Mouse (Mus musculus) lung, embryonic 15.5 days (tissue): ENCODE measurements around the gene Cnnm4. TPM values are rescaled to one million over a fixed set of nuclear protein-coding genes. Genes with fewer than 3 reads are reported as not detected.
A peak's percentile ranks its signal among the peaks of the same experiment; 100 is the strongest.

Experiments used
- ATAC-seq: fragments of 200-750 bp; cut with Nextera tagmentation; 2 replicates; pipeline ENCODE4 v1.8.0; 2017; ENCODE audit warnings: moderate number of reproducible peaks, borderline replicate concordance; ENCODE audit not compliant: low FRiP score, low TSS enrichment; ENCODE audit errors: extremely low read depth
- H3K27ac ChIP-seq: fragments of 300-500 bp; sonication (generic); 2 replicates; pipeline ENCODE4 v1.5.1; 2015; ENCODE audit warnings: moderate library complexity, mild to moderate bottlenecking, inconsistent platforms
- H3K27me3 ChIP-seq: fragments of 300-500 bp; sonication (generic); 2 replicates; pipeline ENCODE4 v1.6.1; 2015; ENCODE audit warnings: inconsistent platforms
- H3K36me3 ChIP-seq: fragments of 300-500 bp; sonication (generic); 2 replicates; pipeline ENCODE4 v1.6.1; 2015; ENCODE audit warnings: inconsistent platforms
- H3K4me1 ChIP-seq: fragments of 300-500 bp; sonication (generic); 2 replicates; pipeline ENCODE4 v1.6.1; 2015; ENCODE audit warnings: inconsistent platforms
- H3K4me2 ChIP-seq: fragments of 300-500 bp; sonication (generic); 2 replicates; pipeline ENCODE4 v1.6.1; 2015; ENCODE audit warnings: inconsistent platforms, mild to moderate bottlenecking, moderate library complexity
- H3K4me3 ChIP-seq: fragments of 300-500 bp; sonication (generic); 2 replicates; pipeline ENCODE4 v1.5.1; 2015; ENCODE audit warnings: mild to moderate bottlenecking, inconsistent platforms
- H3K9ac ChIP-seq: fragments of 300-500 bp; sonication (generic); 2 replicates; pipeline ENCODE4 v1.6.1; 2015; ENCODE audit warnings: inconsistent platforms
- H3K9me3 ChIP-seq: fragments of 300-500 bp; sonication (generic); 2 replicates; pipeline ENCODE4 v1.6.1; 2016; ENCODE audit warnings: inconsistent platforms
- WGBS: fragments of 180-500 bp; shearing (Covaris S2); methylation state at CpG from one replicate; pipeline ENCODE4 v1.1.7; 2015; 5-methylcytosine and 5-hydroxymethylcytosine counted together
- polyA plus RNA-seq: library from polyadenylated mRNA; unstranded; fragments of >200 nt; fragmentation: Nextera tagmentation; extraction: Ambion mirVana; gene quantifications from 2 replicates; pipeline ENCODE4 v1.2.1, GENCODE M21; 2015

Gene Cnnm4
- polyA plus RNA-seq, 1 experiment from 2014 or later, result 12.5 TPM

DNA sequence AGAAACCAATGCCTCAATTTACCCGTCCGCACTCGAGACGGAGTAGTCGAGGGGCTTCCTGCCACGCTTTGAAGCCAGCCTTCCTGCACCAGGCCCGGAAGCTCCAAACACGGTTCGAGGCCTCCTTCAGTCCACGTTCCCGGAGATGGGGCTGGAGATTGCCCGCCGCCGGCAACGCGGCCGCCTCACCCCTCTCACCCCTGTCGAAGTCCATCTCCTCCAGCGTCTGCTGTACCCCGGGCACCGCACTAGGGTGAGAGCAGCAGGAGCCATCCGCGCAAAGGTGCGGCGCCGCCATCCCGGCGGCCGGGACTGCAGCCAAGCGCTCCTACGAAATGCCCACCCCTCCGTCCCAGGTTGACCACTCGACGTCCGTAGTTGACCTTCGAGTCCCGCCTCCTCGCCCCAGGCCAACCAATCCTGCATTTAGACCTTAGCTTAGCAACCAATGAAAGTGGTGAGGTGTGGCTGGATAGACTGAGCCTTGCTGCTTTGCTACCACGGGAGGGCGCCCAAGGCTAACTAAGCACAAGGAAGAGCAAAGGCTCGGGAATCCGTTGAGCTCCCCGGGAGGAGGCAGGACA, 75.6 kb downstream of the Cnnm4 start, which contains the start of gene Ankrd39:
Gene Ankrd39, minus strand, starts transcription at position 558 of the 584 bp plus-strand sequence.
- H3K27me3 ChIP-seq, result no peaks in the 10 kb centered on the region

DNA sequence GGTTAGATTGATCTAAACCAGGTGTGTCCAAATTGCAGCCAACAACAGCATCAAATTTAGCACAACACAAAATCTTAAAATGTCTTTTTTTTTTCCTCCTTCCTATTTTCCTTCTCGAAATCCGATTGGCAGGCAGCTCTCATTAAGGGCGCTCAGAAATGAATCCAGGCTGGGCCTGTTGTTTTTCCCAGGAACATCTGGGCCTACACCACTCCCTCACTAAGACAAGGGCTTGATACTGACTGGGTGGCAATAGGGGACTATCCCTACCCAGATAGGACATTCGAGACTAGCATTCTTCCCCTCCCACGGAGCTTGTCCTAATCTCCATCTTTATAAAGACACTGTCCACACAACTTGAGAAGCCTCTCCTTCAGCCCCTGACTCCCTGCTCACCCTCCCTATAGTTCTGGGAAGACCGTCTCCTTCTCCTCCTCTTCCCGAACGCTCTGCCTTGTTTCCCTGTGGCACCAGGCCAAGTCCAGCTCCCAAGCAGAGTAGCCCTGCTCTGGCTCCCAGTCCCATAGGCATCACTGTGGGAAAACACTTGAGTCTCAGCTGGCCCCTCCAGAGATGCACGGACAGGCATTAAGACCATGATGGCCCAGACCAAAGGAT, 76.7 kb downstream of the Cnnm4 start:
- H3K36me3 ChIP-seq, result peaks cover 43% of the 10 kb centered on the region
- no peaks in the 10 kb centered on the region for H3K27me3 ChIP-seq
- no peak overlapping the region for H3K4me2 ChIP-seq
- H3K9me3 ChIP-seq, result no peaks in the 10 kb centered on the region
- peak overlapping the region; percentile 78 for H3K27ac ChIP-seq
- ATAC-seq, result no peak
- no peak overlapping the region for H3K4me3 ChIP-seq
- H3K9ac ChIP-seq, result no peak overlapping the region
- H3K4me1 ChIP-seq, result peaks cover 47% of the 10 kb centered on the region
- WGBS, result 24% methylated on average over 9 of the region's 9 CpGs

More for the DNA sequence above, 75.6 kb downstream of the Cnnm4 start, which contains the start of gene Ankrd39:
- WGBS, result under 1% methylated on average over 43 of the region's 43 CpGs
- Histone ChIP-seq H3K4me1 (peaks cover 47% of the 10 kb centered on the region), H3K36me3 (peaks cover 32% of the 10 kb centered on the region), H3K4me2 (peak within 1 kb of the TSS; percentile 71), H3K27ac (peak within 1 kb of the TSS; percentile 78), H3K4me3 (peak within 1 kb of the TSS; percentile 72), H3K9me3 (no peaks in the 10 kb centered on the region), H3K9ac (peak within 1 kb of the TSS; percentile 65)
- ATAC-seq, result peak; percentile 98

DNA sequence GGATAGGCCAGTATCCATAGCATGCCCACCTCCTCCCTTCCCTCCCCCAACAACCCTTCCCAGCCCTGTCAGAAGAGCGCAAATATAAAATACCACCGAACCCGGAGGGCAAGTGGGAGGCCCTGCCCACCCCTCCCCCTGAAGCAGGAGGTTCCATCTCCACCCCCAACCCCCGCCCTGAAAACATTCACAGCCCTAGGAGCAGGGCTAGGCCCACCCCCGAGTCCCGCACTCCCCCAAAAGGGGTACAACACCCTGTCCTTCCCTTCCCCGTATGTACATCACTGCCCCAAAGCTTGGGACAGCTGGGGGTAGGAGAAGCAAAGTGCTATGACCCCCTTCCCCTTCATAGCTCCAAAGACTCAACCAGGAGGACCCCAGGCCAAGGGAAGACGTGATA, 77.4 kb downstream of the Cnnm4 start:
- no peak overlapping the region for H3K9ac ChIP-seq
- peaks cover 49% of the 10 kb centered on the region for H3K36me3 ChIP-seq
- no peak overlapping the region for H3K4me2 ChIP-seq
- H3K9me3 ChIP-seq, result no peaks in the 10 kb centered on the region
- no peak overlapping the region for H3K4me3 ChIP-seq
- no peak for ATAC-seq
- whole genome bisulfite sequencing, result 29% methylated on average over 8 of the region's 8 CpGs
- no peaks in the 10 kb centered on the region for H3K27me3 ChIP-seq
- H3K27ac ChIP-seq, result peak overlapping the region; percentile 41; the same call in 1 of the 2 replicates
- peaks cover 47% of the 10 kb centered on the region for H3K4me1 ChIP-seq

DNA sequence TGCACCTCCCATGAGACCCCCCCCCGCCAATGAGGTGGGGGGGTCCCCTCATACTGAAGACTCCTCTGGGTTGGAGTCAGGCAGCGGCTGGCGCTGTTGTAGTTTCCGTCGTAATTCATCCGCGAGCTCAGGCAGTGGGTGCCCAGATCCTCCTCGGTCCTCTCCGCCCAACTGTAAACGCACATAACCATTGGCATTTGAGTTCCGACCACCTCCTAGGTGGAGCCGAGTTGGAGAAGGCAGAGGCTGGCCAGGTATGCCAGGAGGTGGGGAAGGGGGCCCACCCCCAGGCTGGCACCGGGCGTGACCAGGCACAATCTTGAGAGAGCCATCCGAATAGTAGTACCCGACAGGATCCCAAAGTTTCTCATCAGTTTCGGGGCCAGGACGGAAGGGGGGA, 78.1 kb downstream of the Cnnm4 start:
- WGBS, result 71% methylated on average over 18 of the region's 18 CpGs
- H3K4me2 ChIP-seq, result no peak overlapping the region
- peaks cover 54% of the 10 kb centered on the region for H3K4me1 ChIP-seq
- H3K9me3 ChIP-seq, result no peaks in the 10 kb centered on the region
- no peaks in the 10 kb centered on the region for H3K27me3 ChIP-seq
- H3K4me3 ChIP-seq, result no peak overlapping the region
- peaks cover 55% of the 10 kb centered on the region for H3K36me3 ChIP-seq
- peak overlapping the region; percentile 41; the same call in 1 of the 2 replicates for H3K27ac ChIP-seq
- no peak overlapping the region for H3K9ac ChIP-seq
- ATAC-seq, result no peak

DNA sequence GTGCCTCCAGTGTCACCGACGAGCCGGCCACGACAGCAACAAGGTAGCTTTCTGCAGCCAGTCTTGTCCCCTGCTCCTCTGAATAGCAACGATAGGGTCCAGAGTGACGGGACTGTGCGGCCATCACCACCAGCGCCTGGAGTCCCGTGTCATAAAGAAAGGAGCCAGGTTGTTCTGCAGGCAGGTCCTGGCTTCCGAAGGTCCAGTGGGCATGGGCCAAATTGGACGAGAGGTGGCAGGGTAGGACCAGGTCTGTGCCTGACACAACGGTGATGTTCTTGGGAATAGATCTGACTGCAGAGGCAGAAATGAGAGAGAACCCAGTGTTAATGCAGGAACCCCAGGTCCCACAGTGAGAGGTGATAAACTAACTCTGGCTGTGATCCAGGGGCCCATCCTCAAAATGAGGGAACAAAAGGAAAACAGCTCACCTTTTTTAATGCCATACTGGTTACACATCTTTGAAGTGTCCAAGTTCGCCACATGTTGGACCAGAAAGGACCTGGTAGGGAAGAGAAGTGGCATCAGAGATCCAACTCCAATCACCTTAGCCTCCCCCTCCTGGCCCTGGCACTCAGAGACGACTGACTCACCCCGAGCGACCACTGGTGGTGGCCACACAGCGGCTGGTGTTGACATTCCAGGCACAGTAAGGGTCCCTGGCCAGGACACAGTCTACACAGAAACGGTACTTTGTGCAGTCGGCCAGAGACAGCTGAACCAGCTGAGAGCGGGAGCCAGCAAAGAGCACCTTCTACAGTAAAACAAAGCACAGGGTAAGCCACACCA, 78.8 kb downstream of the Cnnm4 start:
- Histone ChIP-seq H3K36me3 (peaks cover 55% of the 10 kb centered on the region), H3K4me3 (no peak overlapping the region), H3K4me1 (peaks cover 62% of the 10 kb centered on the region), H3K27me3 (no peaks in the 10 kb centered on the region), H3K27ac (no peak overlapping the region), H3K4me2 (no peak overlapping the region), H3K9ac (no peak overlapping the region), H3K9me3 (no peaks in the 10 kb centered on the region)
- ATAC-seq, result no peak
- 72% methylated on average over 20 of the region's 20 CpGs for WGBS

GRCm38 (mm10) chr1:36551904-36552303, 80.5 kb downstream of the Cnnm4 start:
- H3K4me1 ChIP-seq, result peaks cover 63% of the 10 kb centered on the region
- no peaks in the 10 kb centered on the region for H3K27me3 ChIP-seq
- no peak overlapping the region for H3K27ac ChIP-seq
- ATAC-seq, result no peak
- no peak overlapping the region for H3K9ac ChIP-seq
- H3K4me2 ChIP-seq, result no peak overlapping the region
- 82% methylated on average over 17 of the region's 17 CpGs for WGBS
- peaks cover 55% of the 10 kb centered on the region for H3K36me3 ChIP-seq
- no peaks in the 10 kb centered on the region for H3K9me3 ChIP-seq
- H3K4me3 ChIP-seq, result no peak overlapping the region

DNA sequence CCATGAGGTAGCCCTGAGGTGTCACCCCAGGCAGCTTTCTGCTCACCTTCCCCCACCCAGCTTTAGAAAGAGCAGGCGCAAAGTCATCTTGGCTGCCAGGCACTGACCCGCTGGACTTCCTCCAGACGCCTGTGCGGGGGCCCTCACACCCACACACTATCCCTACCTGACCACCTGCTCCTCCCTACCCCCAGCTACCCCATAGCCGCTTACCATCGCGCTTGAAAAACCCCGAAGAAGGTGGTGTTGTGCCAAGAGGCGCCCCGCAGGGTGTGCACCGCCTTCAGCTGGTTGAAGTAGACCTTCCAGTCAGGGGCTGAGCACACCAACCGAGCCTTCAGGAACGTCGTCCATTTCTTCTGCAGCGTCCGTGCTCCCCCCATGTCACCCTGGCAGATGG, 81.1 kb downstream of the Cnnm4 start:
- no peak overlapping the region for H3K4me2 ChIP-seq
- ATAC-seq, result no peak
- no peak overlapping the region for H3K4me3 ChIP-seq
- peaks cover 60% of the 10 kb centered on the region for H3K4me1 ChIP-seq
- no peak overlapping the region for H3K9ac ChIP-seq
- no peaks in the 10 kb centered on the region for H3K9me3 ChIP-seq
- no peak overlapping the region for H3K27ac ChIP-seq
- H3K27me3 ChIP-seq, result no peaks in the 10 kb centered on the region
- WGBS, result 84% methylated on average over 16 of the region's 16 CpGs
- peaks cover 55% of the 10 kb centered on the region for H3K36me3 ChIP-seq

DNA sequence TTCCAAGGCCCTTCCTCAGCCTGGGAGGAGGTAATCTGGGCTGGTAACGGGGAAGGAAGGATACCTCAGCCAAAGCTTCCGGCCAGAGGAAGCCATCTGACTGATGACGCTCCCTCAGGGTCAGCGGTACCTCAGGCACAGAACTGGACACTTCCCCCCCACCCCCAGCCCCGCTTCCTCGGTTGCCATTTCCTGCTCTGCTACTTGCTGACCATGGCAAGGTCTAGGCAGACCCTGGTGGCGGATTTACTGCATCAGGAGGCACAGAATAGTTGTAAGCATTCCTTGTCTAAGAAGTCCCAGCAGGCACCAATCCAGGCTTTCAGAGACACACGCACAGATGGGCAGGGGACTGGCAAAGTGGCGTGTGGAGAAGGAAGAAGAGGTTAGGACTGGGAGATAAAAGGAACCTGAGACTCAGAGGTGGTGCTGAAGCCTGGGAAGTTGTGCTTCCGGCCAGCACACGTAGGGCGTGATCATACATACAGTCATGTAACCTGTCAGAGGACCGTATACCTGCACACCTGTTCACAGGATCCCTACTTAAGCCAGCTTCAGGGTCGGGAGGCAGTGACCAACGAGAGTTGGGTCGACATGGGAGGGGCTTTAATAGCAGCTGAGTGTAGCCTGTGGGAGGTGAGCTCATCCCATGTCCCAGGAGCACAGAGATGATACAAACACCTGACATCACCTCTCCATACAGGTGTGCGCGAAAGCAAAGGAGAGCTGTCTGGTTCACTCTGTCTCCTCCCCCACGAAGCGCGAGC, 83.4 kb downstream of the Cnnm4 start:
- 60% methylated on average over 21 of the region's 21 CpGs for WGBS
- H3K4me1 ChIP-seq, result peaks cover 51% of the 10 kb centered on the region
- peak overlapping the region; percentile 87 for H3K4me2 ChIP-seq
- peak overlapping the region; percentile 93 for H3K4me3 ChIP-seq
- H3K9me3 ChIP-seq, result no peaks in the 10 kb centered on the region
- peak overlapping the region; percentile 99 for H3K27ac ChIP-seq
- H3K27me3 ChIP-seq, result no peaks in the 10 kb centered on the region
- ATAC-seq, result no peak
- H3K9ac ChIP-seq, result peak overlapping the region; percentile 97; the same call in 1 of the 2 replicates
- peaks cover 44% of the 10 kb centered on the region for H3K36me3 ChIP-seq

- 5% methylated on average over 8 of the region's 8 CpGs for WGBS
- H3K36me3 ChIP-seq, result peaks cover 33% of the 10 kb centered on the region
- H3K4me3 ChIP-seq, result peak overlapping the region; percentile 93
- peak overlapping the region; percentile 87 for H3K4me2 ChIP-seq
- H3K27ac ChIP-seq, result peak overlapping the region; percentile 99
- peaks cover 44% of the 10 kb centered on the region for H3K4me1 ChIP-seq
- H3K9me3 ChIP-seq, result no peaks in the 10 kb centered on the region
- H3K27me3 ChIP-seq, result no peaks in the 10 kb centered on the region
- ATAC-seq, result no peak
- H3K9ac ChIP-seq, result peak overlapping the region; percentile 97
These were observed 84.5 kb downstream of the Cnnm4 start for GRCm38 (mm10) chr1:36555798-36556395.

GRCm38 (mm10) chr1:36556553-36557456, 85.4 kb downstream of the Cnnm4 start:
- Histone ChIP-seq H3K9me3 (no peaks in the 10 kb centered on the region), H3K4me3 (peak overlapping the region; percentile 93), H3K36me3 (peaks cover 24% of the 10 kb centered on the region), H3K27me3 (no peaks in the 10 kb centered on the region), H3K27ac (peak overlapping the region; percentile 99), H3K9ac (peak overlapping the region; percentile 97), H3K4me1 (peaks cover 45% of the 10 kb centered on the region), H3K4me2 (peak overlapping the region; percentile 87)
- ATAC-seq, result peak; percentile 79
- WGBS, result under 1% methylated on average over 52 of the region's 52 CpGs
